In the genomic region with DNA sequence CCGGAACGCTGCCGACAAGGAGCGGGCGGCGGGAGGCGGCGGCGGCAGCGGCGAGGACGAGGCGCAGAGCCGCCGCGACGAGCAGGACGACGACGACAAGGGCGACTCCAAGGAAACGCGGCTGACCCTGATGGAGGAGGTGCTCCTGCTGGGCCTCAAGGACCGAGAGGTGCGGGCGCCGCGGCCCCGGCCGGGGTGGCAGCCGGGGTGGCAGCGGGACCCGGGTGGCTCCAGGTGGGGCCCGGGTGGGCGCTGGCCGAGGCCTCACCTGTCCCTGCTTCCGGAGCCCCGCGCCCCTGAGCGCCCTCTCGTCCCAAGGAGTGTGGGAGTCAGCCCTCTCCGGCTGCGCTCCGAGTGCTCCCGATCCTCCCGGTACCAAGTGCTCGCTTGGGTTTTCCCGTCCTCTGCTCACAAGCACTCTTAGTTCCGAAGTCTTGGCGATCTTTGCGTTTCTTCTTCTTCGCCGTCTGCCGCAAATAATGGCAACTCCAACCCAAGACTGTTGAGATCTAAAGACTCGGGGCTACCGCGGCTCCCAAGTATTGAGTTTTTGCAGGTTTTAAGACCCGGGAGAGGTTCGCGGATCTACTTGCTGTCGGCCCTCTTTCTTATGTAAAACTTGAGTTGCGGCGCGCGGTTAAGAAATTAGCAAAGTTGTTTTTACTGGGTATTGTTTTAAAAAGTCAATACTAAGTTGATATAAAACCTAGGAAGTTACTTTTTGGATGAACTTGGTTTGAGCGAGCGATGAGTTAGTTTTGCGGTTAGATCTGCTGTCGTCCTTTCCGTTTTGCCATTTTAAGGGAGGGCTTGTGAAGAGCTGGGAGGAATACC, we compare ENCODE assay signal across 8 mouse cellular contexts. TPM values are rescaled to one million over a fixed set of nuclear protein-coding genes. Genes with fewer than 3 reads are reported as not detected.
DNase-seq lines count a peak whose midpoint lies in the region; ATAC-seq lines count a peak whose summit lies in the region.

Gene 1810049J17Rik (minus strand): TSS at position 112 of the 834 bp plus-strand sequence.

- H3K27me3 ChIP-seq in intestine, embryonic 14.5 days (replicated peaks; ENCODE audit: control insufficient read depth, insufficient read depth, low read length) = no peaks in the 10 kb centered on the region
- no peaks in the 10 kb centered on the region; the same call in 1 of the 2 replicates for H3K27me3 ChIP-seq in liver, embryonic 11.5 days (replicated peaks; ENCODE audit: control insufficient read depth, insufficient read depth, low read length)

- ATAC-seq in intestine, embryonic 14.5 days (replicated peaks; ENCODE audit: low FRiP score, low TSS enrichment, low read depth) = peak; percentile 31
- peak; percentile 24; the same call in 1 of the 2 replicates for ATAC-seq in liver, embryonic 11.5 days (replicated peaks; ENCODE audit: low FRiP score)
- ATAC-seq in monocyte, adult 5-6 weeks (replicated peaks; ENCODE audit: insufficient number of reproducible peaks, low FRiP score, low TSS enrichment, poor library complexity, severe bottlenecking) = 0 out of 2 replicates have a peak, but pooled peaks have one; percentile 10

- intact Hi-C loops in gastrocnemius, postnatal 36 days (cut with DNase I) = loop anchor here (5.0 kb wide), 1 partner anchor 120 kb away; no protein-coding TSS in a partner anchor

- peak within 1 kb of the TSS; percentile 95 for H3K4me3 ChIP-seq in intestine, embryonic 14.5 days (ENCODE audit: low read depth, low read length)
- H3K4me3 ChIP-seq in liver, embryonic 11.5 days (ENCODE audit: low read depth, low read length) = peak within 1 kb of the TSS; percentile 95

- no peaks in the 10 kb centered on the region; the same call in 1 of the 2 replicates for H3K36me3 ChIP-seq in intestine, embryonic 14.5 days (ENCODE audit: control insufficient read depth, insufficient read depth, low read length)
- no peaks in the 10 kb centered on the region for H3K36me3 ChIP-seq in liver, embryonic 11.5 days (ENCODE audit: control insufficient read depth, insufficient read depth, low read length)

- H3K4me1 ChIP-seq in intestine, embryonic 14.5 days (replicated peaks; ENCODE audit: control insufficient read depth, insufficient read depth, low read length) = peaks cover 17% of the 10 kb centered on the region
- H3K4me1 ChIP-seq in liver, embryonic 11.5 days (replicated peaks; ENCODE audit: control insufficient read depth, insufficient read depth, low read length) = peaks cover 20% of the 10 kb centered on the region

- H3K27ac ChIP-seq in intestine, embryonic 14.5 days (ENCODE audit: low read depth) = peak within 1 kb of the TSS; percentile 95
- peak within 1 kb of the TSS; percentile 93 for H3K27ac ChIP-seq in liver, embryonic 11.5 days (ENCODE audit: low read depth, low read length)

- peak within 1 kb of the TSS; percentile 73 for H3K4me2 ChIP-seq in intestine, embryonic 14.5 days (ENCODE audit: low read length)
- peak within 1 kb of the TSS; percentile 92 for H3K4me2 ChIP-seq in liver, embryonic 11.5 days

- WGBS in intestine, embryonic 14.5 days = under 1% methylated on average over 68 of the region's 70 CpGs
- WGBS in liver, embryonic 11.5 days = under 1% methylated on average over 68 of the region's 70 CpGs

- H3K9me3 ChIP-seq in intestine, embryonic 14.5 days (ENCODE audit: control insufficient read depth, low read length) = no peaks in the 10 kb centered on the region
- no peaks in the 10 kb centered on the region for H3K9me3 ChIP-seq in liver, embryonic 11.5 days (ENCODE audit: control insufficient read depth, low read length)

- peak within 1 kb of the TSS; percentile 98 for H3K9ac ChIP-seq in intestine, embryonic 14.5 days (ENCODE audit: low read length)
- H3K9ac ChIP-seq in liver, embryonic 11.5 days (ENCODE audit: low read depth, low read length) = peak within 1 kb of the TSS; percentile 97

- DNase-seq in right cerebral cortex, adult 18-20 months = peak; percentile 47
- no peak for DNase-seq in right cerebral cortex, postnatal 4 days
- peak; percentile 20 to 62 for DNase-seq in cerebellum, postnatal 10 days
- DNase-seq in gastrocnemius, postnatal 36 days = peak; percentile 9 to 55
- peak; percentile 81 for DNase-seq in intestine, embryonic 14.5 days (ENCODE audit: low spot score)
- peak; percentile 71 for DNase-seq in liver, embryonic 11.5 days (ENCODE audit: low spot score)
- DNase-seq in telencephalon, adult 2 months (ENCODE audit: low read depth, low spot score) = peak; percentile 11

RNA-seq across cellular contexts. Expression of gene 1810049J17Rik, which starts in this region (rescaled TPM):
- not detected for total RNA-seq in gastrocnemius, postnatal 36 days (2021)
- polyA plus RNA-seq in intestine, embryonic 14.5 days (2014; fragmentation: Nextera tagmentation; extraction: Ambion mirVana) = 1.4 and 1.7 TPM in 2 replicates
- polyA plus RNA-seq in liver, embryonic 11.5 days (2014; fragmentation: Nextera tagmentation; extraction: Ambion mirVana) = 0.58 and 1.3 TPM in 2 replicates
- total RNA-seq in monocyte, adult 5-6 weeks (2017) = 1.7 TPM in 1 of 3 replicates, not detected in the others

Comparison
In these comparisons a context has a peak if more than half of its experiments do, and no peak if none do; other contexts are left out.
1. Peak in DNase-seq in gastrocnemius, postnatal 36 days; RNA of the gene not detected or under 1 TPM.